Mouse (Mus musculus): Measurements from ENCODE around the gene Midn.

The Midn gene

GRCm38 (mm10) chr10:80144864-80145838 is 2.9 kb upstream of the Midn start:
- peak; percentile 93 for DNase-seq (ENCODE audit: low spot score)

GRCm38 (mm10) chr10:80145896-80146295 is 2.2 kb upstream of the Midn start:
- DNase-seq (ENCODE audit: low spot score) = no peak

- no peak for DNase-seq (ENCODE audit: low spot score)
Observed at GRCm38 (mm10) chr10:80146568-80147011, 1.5 kb upstream of the Midn start.

GRCm38 (mm10) chr10:80147146-80147718 is 840 bp upstream of the Midn start:
- DNase-seq (ENCODE audit: low spot score) = peak; percentile 37

- DNase-seq (ENCODE audit: low spot score) = peak; percentile 94
Observed at GRCm38 (mm10) chr10:80148610-80149290, 678 bp downstream of the Midn start.

- DNase-seq (ENCODE audit: low spot score) = peak; percentile 98
Observed at GRCm38 (mm10) chr10:80149291-80150225, 1.5 kb downstream of the Midn start.

- DNase-seq (ENCODE audit: low spot score) = peak; percentile 85
Observed at GRCm38 (mm10) chr10:80150226-80151210, 2.4 kb downstream of the Midn start.

GRCm38 (mm10) chr10:80151211-80152034 is 3.4 kb downstream of the Midn start:
- DNase-seq (ENCODE audit: low spot score) = peak; percentile 60

GRCm38 (mm10) chr10:80152071-80152872 is 4.2 kb downstream of the Midn start:
- DNase-seq (ENCODE audit: low spot score) = peak; percentile 63

- no peak for DNase-seq (ENCODE audit: low spot score)
Observed at GRCm38 (mm10) chr10:80152873-80153260, 4.8 kb downstream of the Midn start.

GRCm38 (mm10) chr10:80153713-80154112 is 5.6 kb downstream of the Midn start:
- no peak for DNase-seq (ENCODE audit: low spot score)

- DNase-seq (ENCODE audit: low spot score) = no peak
Observed at GRCm38 (mm10) chr10:80154384-80154783, 6.3 kb downstream of the Midn start.

- no peak for DNase-seq (ENCODE audit: low spot score)
Observed at GRCm38 (mm10) chr10:80155277-80155676, 7.2 kb downstream of the Midn start.

GRCm38 (mm10) chr10:80156002-80156751 is 8.1 kb downstream of the Midn start:
- DNase-seq (ENCODE audit: low spot score) = no peak

- no peak for DNase-seq (ENCODE audit: low spot score)
Observed at GRCm38 (mm10) chr10:80156752-80157053, 8.6 kb downstream of the Midn start.

GRCm38 (mm10) chr10:80157141-80157929 is 9.3 kb downstream of the Midn start:
- DNase-seq (ENCODE audit: low spot score) = no peak

Data from retina, embryonic 14.5 days (tissue).